Mouse (Mus musculus) testis, adult 2 months (tissue): ENCODE measurements around the gene Rnf111. TPM values are rescaled to one million over a fixed set of nuclear protein-coding genes. Genes with fewer than 3 reads are reported as not detected.
"Not testable (repeated sequence)": the region's sequence is repeated elsewhere in the genome, so short reads cannot be mapped to it uniquely, and the experiment has no call there.

Source experiments
- H3K27ac ChIP-seq: fragments of 200-500 bp; 2 replicates; pipeline ENCODE4 v1.5.1; 2012; ENCODE audit warnings: low read depth, low read length; ENCODE audit not compliant: control insufficient read depth, insufficient read depth
- H3K27me3 ChIP-seq: fragments of 200-500 bp; 2 replicates; pipeline ENCODE4 v1.6.1; 2012; ENCODE audit warnings: mild to moderate bottlenecking, low read length, moderate library complexity; ENCODE audit not compliant: control insufficient read depth, insufficient read depth
- H3K36me3 ChIP-seq: fragments of 200-500 bp; 2 replicates; pipeline ENCODE4 v1.6.1; 2012; ENCODE audit warnings: mild to moderate bottlenecking, low read length; ENCODE audit not compliant: control insufficient read depth, insufficient read depth
- H3K4me1 ChIP-seq: fragments of 200-500 bp; 2 replicates; pipeline ENCODE4 v1.6.1; 2012; ENCODE audit warnings: low read length; ENCODE audit not compliant: control insufficient read depth, insufficient read depth
- H3K4me3 ChIP-seq: fragments of 200-500 bp; 2 replicates; pipeline ENCODE4 v1.5.1; 2012; ENCODE audit warnings: low read depth, mild to moderate bottlenecking, low read length, moderate library complexity, mixed read lengths; ENCODE audit not compliant: control insufficient read depth
- CTCF ChIP-seq: fragments of 200-500 bp; IDR thresholded peaks from 2 replicates; pipeline ENCODE4 v1.5.1; 2012; ENCODE audit warnings: low read depth, mild to moderate bottlenecking, inconsistent platforms, low read length, moderate library complexity; ENCODE audit not compliant: control insufficient read depth, insufficient read depth, insufficient replicate concordance
- POLR2A ChIP-seq: fragments of 200-500 bp; IDR thresholded peaks from 2 replicates; pipeline ENCODE4 v1.6.1; 2012; ENCODE audit warnings: low read depth, mild to moderate bottlenecking, inconsistent platforms, low read length, moderate library complexity; ENCODE audit not compliant: control insufficient read depth
- polyA plus RNA-seq: library from polyadenylated mRNA; depleted of rRNA; stranded (reverse); fragments of >200 nt; gene quantifications from 2 replicates; pipeline ENCODE4 v1.2.3, GENCODE M21; 2012; rRNA removed

Rnf111 gene
- polyA plus RNA-seq = 25.7 and 26.9 TPM in 2 replicates

DNA sequence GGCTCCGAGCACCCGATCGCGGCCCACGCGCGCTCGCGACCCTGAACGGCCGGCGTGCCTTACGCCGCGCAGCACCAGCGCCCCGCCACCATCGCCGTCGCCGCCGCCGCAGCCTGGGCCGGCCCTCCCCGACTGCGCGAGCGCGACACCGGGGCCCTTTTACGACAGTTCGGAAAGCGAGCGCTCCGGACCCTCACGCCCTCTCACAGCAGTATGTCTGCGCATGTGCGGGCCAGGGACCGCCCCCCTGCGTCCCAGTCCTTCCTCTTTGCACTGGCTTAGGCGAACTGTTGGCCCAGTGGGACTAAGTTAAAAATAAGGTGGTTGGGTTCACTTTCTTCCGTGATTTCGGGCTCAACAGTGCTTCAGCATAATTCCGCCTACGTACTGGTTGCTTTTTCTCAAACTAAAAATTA lies at the start of gene Rnf111:
TSS of gene Rnf111 (minus strand) at position 100 of the 416 bp plus-strand sequence.
- no peaks in the 10 kb centered on the region for H3K36me3 ChIP-seq
- H3K27ac ChIP-seq = peak within 1 kb of the TSS; percentile 99
- peak; percentile 92 for TF ChIP-seq POLR2A
- TF ChIP-seq CTCF = no peak
- no peaks in the 10 kb centered on the region for H3K27me3 ChIP-seq
- H3K4me1 ChIP-seq = peaks cover 2% of the 10 kb centered on the region; the same call in 1 of the 2 replicates
- H3K4me3 ChIP-seq = peak within 1 kb of the TSS; percentile 99

DNA sequence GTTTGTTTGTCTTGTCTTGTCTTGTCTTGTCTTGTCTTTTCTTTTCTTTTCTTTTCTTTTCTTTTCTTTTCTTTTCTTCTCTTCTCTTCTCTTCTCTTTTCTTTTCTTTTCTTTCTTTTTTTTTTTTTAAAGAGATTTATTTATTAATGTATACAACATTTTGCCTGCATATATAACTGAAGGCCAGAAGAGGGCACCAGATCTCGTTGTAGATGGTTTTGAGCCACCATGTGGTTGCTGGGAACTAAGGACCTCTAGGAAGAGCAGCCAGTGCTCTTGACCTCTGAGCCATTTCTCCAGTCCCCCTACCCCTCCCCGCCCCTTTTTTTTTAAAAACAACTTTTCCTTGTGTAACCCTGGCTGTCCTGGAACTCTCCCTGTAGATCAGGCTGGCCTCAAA lies 48.7 kb upstream of the Rnf111 start:
- not testable (repeated sequence) for H3K36me3 ChIP-seq, H3K4me3 ChIP-seq, H3K4me1 ChIP-seq, H3K27me3 ChIP-seq, H3K27ac ChIP-seq

DNA sequence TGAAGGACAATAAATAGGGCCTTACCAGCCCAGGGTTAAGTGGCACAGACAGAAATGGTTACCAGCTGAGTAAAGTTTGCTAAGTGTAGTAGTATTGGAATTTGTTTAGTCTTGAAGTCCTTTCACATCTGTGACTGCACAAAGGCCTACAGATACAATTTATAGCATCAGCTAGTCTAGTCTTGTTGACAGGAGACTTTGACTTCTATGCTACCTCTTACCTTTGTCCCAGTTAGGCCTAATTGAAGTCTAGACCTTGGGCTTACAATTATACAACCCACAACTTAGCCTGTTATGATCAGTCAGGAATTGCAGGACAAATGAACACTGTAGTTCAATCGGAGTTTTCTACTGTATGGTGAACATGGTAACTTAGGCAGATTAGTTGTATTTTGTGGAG lies 48.0 kb upstream of the Rnf111 start:
- TF ChIP-seq CTCF (no peak), POLR2A (no peak)
- H3K4me3 ChIP-seq = no peak overlapping the region
- no peaks in the 10 kb centered on the region for H3K4me1 ChIP-seq
- peaks cover 2% of the 10 kb centered on the region; the same call in 1 of the 2 replicates for H3K36me3 ChIP-seq
- no peaks in the 10 kb centered on the region for H3K27me3 ChIP-seq
- no peak overlapping the region for H3K27ac ChIP-seq

DNA sequence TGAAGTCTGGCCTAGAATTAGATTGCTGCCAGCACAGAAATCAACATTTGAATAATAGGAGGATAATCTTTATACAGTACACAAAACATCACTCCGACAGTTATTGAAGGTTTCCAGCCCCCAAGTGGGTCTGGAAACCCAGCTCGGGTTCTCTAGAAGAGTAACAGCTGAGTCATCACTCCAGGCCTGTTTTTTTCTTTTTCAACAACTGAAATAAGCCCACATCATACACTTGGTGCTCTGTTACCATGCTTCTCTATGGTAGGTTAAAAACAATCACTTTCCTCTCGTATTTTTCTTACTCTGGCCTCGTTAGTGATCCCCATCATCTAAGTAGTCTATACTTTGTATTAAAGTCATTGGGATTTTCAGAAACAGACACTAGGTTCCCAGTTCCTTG lies 44.8 kb upstream of the Rnf111 start:
- Histone ChIP-seq H3K27me3 (no peaks in the 10 kb centered on the region), H3K27ac (no peak overlapping the region), H3K36me3 (peaks cover 3% of the 10 kb centered on the region), H3K4me3 (no peak overlapping the region), H3K4me1 (no peaks in the 10 kb centered on the region)
- TF ChIP-seq POLR2A (no peak), CTCF (no peak)

DNA sequence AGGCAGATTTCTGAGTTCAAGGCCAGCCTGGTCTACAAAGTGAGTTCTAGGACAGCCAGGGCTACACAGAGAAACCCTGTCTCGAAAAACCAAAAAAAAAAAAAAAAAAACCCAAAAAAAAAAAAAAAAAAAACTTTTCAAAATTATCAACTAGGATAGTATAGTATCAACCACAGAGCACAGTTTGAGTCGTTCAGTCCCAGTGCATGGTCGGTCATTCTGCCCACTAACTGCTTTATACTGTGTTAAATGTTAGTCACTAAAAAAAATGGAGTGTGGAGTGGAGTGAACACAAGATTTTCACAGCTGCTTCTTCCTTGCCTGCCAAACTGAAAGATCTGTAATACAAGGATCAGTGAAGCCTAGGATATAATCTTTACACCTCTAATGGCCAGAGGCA lies 43.1 kb upstream of the Rnf111 start:
- H3K4me1 ChIP-seq, H3K4me3 ChIP-seq, H3K27me3 ChIP-seq, H3K27ac ChIP-seq, H3K36me3 ChIP-seq: not testable (repeated sequence)

DNA sequence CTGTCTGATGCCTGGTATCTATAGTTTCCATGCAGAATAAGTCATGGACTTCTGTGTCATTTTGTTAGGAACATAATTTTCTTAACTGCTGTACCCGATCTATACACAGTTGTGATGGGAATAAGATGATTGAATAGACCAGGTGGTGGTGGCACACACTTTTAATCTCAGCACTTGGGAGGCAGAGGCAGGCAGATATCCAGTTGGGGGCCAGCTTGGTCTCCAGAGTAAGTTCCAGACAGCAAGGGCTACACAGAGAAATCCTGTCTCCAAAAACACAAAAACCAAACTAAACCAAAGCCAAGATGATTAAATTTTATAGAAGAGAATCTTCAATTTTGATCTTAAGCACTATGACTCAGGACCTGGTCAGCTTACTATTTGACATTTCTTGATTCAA lies 41.3 kb upstream of the Rnf111 start:
- no peaks in the 10 kb centered on the region; the same call in 1 of the 2 replicates for H3K4me1 ChIP-seq
- no peak overlapping the region for H3K27ac ChIP-seq
- H3K36me3 ChIP-seq = peaks cover 3% of the 10 kb centered on the region
- TF ChIP-seq POLR2A (no peak), CTCF (no peak)
- no peaks in the 10 kb centered on the region for H3K27me3 ChIP-seq
- peak overlapping the region; percentile 44 for H3K4me3 ChIP-seq

DNA sequence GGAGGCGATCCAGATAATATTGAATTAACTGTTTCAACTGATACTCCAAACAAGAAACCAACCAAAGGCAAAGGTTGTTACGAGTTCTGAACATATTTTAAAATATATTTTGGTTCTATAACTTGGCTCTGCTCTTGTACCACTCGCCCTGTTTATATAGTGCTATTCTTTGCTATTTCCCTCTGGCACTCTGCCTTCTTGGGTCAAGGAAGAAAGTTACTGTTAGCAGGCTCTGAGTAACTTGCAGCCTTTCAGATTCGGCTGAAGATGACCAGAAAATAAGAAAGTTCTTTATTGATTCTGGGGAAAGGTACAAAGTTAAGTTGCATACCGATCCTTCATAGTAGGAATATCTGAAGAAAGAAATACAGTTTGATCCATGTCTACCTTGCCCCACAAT lies 40.5 kb upstream of the Rnf111 start:
- Histone ChIP-seq H3K36me3 (peaks cover 3% of the 10 kb centered on the region), H3K4me1 (no peaks in the 10 kb centered on the region; the same call in 1 of the 2 replicates), H3K27me3 (no peaks in the 10 kb centered on the region), H3K4me3 (peak overlapping the region; percentile 54; the same call in 1 of the 2 replicates), H3K27ac (no peak overlapping the region)
- TF ChIP-seq POLR2A (no peak), CTCF (no peak)

DNA sequence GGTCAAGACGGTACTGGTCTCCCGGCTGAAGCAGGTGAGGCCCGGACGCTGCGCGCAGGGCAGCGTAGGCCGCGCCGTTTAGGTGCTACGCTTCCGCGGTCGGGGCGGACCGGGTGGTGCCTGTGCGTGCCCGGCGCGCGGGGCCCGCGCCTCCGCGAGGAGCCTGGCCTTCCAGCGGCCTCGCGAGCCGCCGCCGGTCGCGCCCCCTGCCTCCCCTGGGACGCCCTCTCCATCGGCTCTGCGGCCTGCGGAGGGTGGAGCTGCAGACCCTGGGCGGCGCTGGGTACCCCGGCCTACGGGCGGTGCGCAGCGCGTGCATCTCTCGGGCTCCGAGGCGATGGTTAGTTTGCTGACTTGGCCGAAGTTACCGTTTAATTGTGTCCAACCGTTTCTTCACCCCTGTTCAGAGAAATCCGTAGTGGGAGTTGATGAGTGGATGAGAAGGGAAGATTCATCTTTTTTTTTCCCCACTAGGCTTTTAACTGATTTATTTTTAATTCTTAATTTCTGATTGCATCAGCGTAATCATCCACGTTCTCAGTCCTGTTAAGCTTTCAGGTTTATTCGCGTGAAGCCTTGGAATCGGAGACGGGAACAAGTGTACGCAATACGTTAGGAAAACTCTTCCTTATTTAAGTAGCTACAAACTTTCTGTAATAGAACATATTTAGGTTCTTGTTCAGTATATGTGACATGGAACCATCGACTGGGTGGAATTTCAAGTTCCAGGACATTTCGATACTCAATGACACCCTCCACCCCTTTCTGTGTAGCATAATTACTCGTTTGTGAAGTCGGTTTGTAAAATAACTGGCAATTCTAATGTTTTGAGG lies 39.7 kb upstream of the Rnf111 start:
- peaks cover 3% of the 10 kb centered on the region for H3K36me3 ChIP-seq
- peak overlapping the region; percentile 98 for H3K4me3 ChIP-seq
- no peaks in the 10 kb centered on the region; the same call in 1 of the 2 replicates for H3K4me1 ChIP-seq
- no peak for TF ChIP-seq CTCF
- peak; percentile 54; the same call in 1 of the 2 replicates for TF ChIP-seq POLR2A
- H3K27me3 ChIP-seq = no peaks in the 10 kb centered on the region
- H3K27ac ChIP-seq = peak overlapping the region; percentile 94
